Mouse (Mus musculus) cerebellum, postnatal 10 days (tissue): ENCODE results near the gene Saa3.
"Not testable (repeated sequence)": the region's sequence is repeated elsewhere in the genome, so short reads cannot be mapped to it uniquely, and the experiment has no call there.

Experiments
- DNase-seq, 2 experiments: peaks; one replicate each; pipeline ENCODE4 v3.0.0; 2021; ENCODE audit warnings: mixed read lengths in 2 of 2

The Saa3 gene

GRCm38 (mm10) chr7:46715600-46715999, at the start of gene Saa3:
Gene Saa3 (minus strand): TSS chr7:46715700.
- no peak for DNase-seq

DNA sequence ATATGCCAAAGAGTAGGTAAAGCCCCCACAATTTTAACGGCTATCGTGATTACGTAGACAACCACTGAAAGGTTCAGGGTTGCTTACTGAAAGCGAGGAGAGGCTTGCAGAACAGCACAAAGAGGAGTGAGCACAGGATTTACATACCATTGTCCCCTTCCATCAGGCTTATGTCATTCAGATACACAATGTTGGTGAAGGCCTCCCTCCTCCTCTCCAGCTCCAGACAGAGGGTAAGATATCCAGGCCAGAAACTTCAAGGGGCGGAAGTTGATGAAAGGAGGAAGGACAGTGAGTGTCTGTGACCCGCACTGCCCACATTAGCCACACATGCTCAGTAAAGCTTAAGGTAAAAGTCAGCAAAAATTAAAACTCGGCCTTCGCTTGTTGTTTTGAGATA, 49.2 kb upstream of the Saa3 start:
- DNase-seq, result no peak

DNA sequence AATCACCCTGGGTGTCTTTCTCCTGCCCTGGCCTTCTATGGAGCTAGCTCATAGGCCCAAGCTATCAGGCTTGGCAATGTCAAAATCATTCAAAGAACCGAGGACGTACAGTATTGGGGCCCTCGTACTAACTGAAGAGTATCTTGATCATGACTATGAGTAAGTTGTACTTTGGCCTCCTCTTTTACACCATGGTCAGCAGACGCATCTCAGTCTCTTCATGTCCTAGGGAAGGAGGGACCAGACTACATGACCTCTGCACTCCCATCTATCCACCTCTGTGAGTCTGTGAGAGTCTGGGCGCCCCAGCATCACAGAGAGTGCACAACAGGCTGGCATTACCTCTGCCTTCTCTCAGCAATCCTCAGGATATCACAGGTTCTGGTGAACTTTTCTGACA, 47.1 kb upstream of the Saa3 start:
- DNase-seq, result no peak

DNA sequence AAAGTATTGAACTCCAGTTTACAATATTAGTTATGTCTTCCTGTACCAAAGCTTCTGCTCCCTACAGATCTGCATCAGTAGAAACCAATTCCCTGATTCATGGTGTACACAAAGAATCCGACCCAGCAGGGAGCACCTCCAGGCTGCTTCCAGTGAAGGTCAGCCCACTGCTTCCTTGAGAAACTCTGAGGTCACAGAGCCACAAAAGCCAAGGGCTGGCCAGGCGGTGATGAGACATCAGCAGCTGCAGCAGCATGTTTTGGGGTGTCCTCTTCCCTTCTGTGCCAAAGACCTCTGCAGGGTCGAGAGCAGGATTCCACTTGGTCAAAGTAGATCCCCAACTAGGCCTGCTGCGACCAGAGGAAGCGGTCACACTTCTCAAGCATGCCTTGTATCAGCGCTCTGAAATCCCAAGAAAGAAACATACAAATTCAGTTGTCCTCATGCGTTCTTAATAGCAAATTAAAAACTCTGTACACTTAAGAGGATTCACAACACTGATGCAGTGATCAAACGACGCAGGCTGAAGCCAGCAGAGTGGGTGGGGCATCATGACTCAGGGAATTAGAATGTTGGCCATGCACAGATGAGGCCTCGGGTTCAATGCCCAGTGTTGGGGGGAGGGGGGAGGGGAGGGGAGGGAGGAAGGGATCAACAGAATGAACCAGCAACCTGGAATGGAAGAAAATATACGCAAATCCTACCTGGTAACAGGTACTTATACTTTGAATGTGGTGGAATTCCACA, 45.7 kb upstream of the Saa3 start:
- no peak for DNase-seq

- no peak for DNase-seq
Observed at GRCm38 (mm10) chr7:46751490-46751889, 36.0 kb upstream of the Saa3 start, which contains the start of gene Saa2. Gene Saa2 (plus strand): TSS chr7:46751790.

DNA sequence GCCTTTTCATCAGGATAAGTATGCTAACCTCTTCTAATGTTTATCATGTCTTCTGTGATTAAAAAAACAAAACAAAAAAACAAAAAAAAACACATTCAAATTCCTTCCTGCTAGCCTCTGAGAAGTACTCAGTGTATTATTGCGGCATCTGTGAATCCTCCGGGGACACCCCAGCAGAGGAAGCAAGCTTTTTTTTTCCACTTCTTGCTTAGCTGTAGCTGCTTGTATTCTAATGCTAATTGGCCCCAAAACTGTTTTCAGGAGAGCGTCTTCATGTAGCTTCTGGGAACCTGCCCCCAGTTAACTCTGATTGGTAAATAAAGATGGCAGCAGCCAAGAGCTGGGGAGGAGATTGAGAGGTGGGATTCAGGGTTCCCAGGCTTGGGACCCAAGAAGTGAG, 33.0 kb upstream of the Saa3 start:
- DNase-seq, result no peak

DNA sequence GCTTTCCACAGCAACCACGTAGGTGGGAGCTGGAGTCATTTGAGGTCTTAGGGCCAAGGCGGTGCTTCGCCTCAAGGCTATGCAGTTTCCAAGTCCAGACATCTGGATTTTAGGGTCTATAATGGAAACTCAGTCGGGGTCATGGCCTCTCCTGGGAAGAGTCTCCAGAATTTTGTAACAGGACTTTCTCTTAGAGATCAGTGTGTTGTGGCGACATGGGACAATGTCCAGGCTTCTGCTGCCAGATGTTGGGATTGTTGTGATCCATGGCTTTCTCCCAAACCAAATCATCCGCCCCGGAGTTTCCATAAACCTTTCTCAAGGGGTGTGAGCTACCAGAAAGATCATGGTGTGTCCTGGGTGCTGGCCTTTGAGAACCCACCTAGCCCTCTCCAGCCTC, 30.9 kb upstream of the Saa3 start:
- DNase-seq, result no peak

DNA sequence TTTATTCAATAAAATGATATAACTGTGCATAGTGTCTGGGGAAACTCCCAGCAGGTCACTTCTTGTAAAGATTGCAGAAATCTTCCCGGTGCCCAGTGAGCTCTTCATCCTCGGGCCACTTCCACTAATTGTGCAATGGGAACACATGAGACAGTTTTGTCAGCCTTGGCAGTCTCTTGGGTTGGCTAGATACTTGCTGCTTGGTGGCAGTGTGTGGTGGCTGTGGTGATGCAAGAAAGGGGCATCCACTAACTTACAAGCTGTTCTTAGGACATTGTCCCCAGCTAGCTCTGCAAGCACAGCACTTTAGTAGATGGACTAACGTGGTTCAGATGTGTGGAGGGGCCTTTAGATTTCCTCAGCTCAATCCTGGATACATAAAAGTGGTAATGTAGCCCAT, 30.3 kb upstream of the Saa3 start:
- DNase-seq, result no peak

- DNase-seq, result not testable (repeated sequence)
Observed at GRCm38 (mm10) chr7:46742880-46743279, 27.4 kb upstream of the Saa3 start, which contains the start of gene Saa1. Gene Saa1 (minus strand): TSS chr7:46742980.

GRCm38 (mm10) chr7:46740041-46740440, 24.5 kb upstream of the Saa3 start:
- not testable (repeated sequence) for DNase-seq

DNA sequence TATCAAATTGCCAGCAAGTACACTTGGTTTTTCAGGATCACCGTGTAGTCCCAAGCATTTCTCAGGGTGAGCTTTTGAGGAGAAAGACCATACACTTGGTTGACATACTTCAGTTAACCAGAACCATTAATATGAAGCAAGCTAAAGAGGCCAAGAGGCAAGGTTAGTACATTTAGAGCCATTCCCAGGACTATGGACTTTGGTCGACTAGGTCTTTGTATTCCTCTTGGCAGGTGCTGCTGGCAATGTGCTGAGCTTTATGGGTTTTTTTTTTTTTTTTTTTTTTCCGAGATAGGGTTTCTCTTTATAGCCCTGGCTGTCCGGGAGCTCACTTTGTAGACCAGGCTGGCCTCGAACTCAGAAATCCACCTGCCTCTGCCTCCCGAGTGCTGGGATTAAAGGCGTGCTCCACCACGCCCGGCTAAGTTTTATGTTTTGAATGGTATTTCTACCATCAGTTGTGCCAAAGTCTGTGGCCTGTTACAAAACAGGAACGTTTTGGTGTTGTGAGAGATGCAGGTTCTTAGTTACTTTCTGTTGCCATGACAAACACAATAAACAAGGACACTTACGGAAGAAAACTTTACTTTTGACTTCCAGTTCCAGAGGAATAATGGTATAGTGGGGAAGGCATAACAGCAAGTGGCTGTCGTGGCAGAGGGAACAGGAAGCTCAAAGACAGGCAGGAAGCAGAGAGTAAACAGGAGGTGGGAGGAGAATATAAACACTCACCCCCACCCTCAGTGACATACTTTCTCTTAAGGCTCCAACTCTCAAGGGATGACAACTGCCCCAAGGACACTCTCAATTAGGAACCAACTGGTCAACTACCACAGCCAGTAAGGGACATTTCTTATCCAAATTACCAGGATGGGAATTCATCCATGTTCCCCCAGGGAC, 23.3 kb upstream of the Saa3 start:
- no peak for DNase-seq

DNA sequence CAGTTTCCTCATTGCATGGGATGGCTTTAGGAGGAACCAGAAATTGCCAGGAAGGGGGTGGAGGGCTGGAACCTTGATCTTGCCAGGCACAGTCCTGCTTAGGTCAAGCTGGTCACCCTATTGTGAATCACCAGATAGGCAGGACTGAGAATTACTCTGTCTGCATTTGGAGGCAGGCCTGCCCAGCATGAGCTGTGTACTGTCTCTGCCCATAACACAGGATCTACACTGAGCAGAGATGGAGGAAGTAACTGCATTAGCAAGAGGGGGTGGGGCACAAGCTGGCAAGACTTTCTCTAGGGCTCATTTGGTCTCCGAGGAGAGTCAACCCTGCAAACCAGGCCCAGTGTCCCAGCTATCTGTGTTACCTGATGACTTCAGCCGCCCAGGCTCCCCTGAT, 19.5 kb upstream of the Saa3 start:
- no peak for DNase-seq

DNA sequence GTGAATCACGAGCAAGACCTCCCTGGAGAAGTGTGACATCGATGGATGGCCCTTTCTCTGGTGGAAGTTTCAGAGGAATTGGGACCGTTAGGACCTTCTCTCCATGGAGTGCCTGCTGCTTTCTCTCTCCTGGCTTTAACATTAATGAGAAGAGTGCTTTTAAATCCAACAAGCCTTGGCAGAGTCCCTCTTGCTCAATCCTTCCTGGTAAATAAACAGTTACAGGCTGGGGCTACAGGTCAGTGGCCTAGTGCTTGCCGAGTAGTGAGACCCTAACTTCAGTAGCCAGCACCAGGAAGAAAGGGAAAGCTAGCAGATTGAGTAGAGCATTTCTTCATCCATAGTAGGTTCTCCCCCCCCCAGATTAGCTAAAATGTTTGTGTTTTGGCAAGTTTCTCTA, 17.0 kb upstream of the Saa3 start, which contains the start of gene Saa4:
Saa4 (minus strand) TSS at position 146 of the 400 bp plus-strand sequence.
- DNase-seq, result no peak

- DNase-seq, result no peak
Observed at GRCm38 (mm10) chr7:46727584-46727983, 12.1 kb upstream of the Saa3 start.

DNA sequence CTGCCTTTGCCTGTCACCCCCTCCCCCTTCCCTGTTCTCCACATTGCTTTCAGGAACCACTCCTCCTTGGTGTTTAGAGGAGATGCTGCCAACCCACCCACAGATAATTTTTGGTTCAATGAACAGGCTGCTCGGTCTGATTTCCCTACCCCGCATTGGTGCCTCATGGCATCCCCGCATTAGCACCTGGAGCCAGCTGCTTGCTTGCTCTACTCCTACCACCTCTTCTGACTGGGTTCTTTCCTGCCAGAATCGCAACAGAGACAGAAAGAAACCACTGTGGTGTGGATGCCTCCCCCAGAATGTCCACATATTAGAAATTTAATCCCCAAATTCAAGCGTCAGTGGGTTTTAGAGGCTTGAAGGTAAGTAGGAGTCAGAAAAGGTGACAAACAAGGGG, 8.9 kb upstream of the Saa3 start:
- peak in 1 of 2 experiments; percentile 33 for DNase-seq

- no peak for DNase-seq
Observed at GRCm38 (mm10) chr7:46723849-46724248, 8.3 kb upstream of the Saa3 start.

DNA sequence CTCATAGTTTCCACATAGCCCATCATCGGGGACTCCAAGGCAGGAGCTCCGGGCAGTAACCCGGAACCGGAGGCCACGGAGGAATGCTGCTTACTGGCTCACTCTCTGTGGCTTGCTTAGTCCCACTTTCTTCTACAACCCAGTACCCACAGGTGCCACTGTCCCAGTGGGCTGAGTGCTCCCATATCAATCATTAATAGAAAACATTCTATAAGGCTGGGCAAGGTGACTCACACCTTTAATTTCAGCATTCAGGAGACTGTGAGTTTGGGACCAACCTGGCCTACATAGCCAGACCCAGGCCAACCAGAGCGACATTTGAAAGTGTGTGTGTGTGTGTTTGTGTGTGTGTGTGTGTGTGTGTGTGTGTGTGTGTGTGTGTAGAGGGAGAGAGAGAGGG, 7.9 kb upstream of the Saa3 start:
- no peak for DNase-seq

GRCm38 (mm10) chr7:46720460-46720859, 5.0 kb upstream of the Saa3 start:
- DNase-seq, result peak; percentile 72 to 79

GRCm38 (mm10) chr7:46719526-46719925, 4.0 kb upstream of the Saa3 start:
- peak; percentile 42 to 44 for DNase-seq

- peak; percentile 84 to 88 for DNase-seq
Observed at GRCm38 (mm10) chr7:46718591-46719270, 3.2 kb upstream of the Saa3 start.

GRCm38 (mm10) chr7:46716897-46717296, 1.4 kb upstream of the Saa3 start:
- peak; percentile 62 to 67 for DNase-seq

- peak; percentile 89 to 93 for DNase-seq
Observed at GRCm38 (mm10) chr7:46714518-46714917, 982 bp downstream of the Saa3 start.

- no peak for DNase-seq
Observed at GRCm38 (mm10) chr7:46712250-46712649, 3.2 kb downstream of the Saa3 start.
